ENCODE assay signal across 12 mouse cellular contexts in genomic region chr1:155704182-155704581, GRCm38 (mm10). TPM values are rescaled to one million over a fixed set of nuclear protein-coding genes. Genes with fewer than 3 reads are reported as not detected.
DNase-seq lines count a peak whose midpoint lies in the region; ATAC-seq and TF ChIP-seq lines count a peak whose summit lies in the region.
"Had no signal": no experiment of that assay in that cellular context is flagged by ENCODE, and none has a peak within 500 bp of the region (broad histone marks: within the 10 kb centered on the region; RNA-seq: fewer than 3 reads in every experiment).

No protein-coding gene starts in this region.

- H3K4me1 ChIP-seq in kidney, embryonic 16.5 days (ENCODE audit: insufficient read depth, low read length), result no peaks in the 10 kb centered on the region; the same call in 1 of the 2 replicates
- H3K4me1 ChIP-seq in forebrain, embryonic 14.5 days (ENCODE audit: control insufficient read depth, insufficient read depth, low read length), result peaks cover 3% of the 10 kb centered on the region; the same call in 1 of the 2 replicates
- H3K4me1 ChIP-seq in hindbrain, postnatal 0 days (ENCODE audit: insufficient read depth, low read length), result no peaks in the 10 kb centered on the region

- no peaks in the 10 kb centered on the region for H3K9me3 ChIP-seq in kidney, embryonic 16.5 days (ENCODE audit: low read length)
- H3K9me3 ChIP-seq in forebrain, embryonic 14.5 days (replicated peaks; ENCODE audit: control insufficient read depth, low read length), result no peaks in the 10 kb centered on the region
- H3K9me3 ChIP-seq in hindbrain, postnatal 0 days (ENCODE audit: low read length), result no peaks in the 10 kb centered on the region
- H3K9me3 ChIP-seq: heart, embryonic 13.5 days had no signal

- TF ChIP-seq CTCF in hindbrain, postnatal 0 days (IDR thresholded peaks at IDR 0.05; ENCODE audit: low read depth), result no peak

- peak; percentile 27; the same call in 1 of the 2 replicates for ATAC-seq in kidney, embryonic 16.5 days (ENCODE audit: low FRiP score, low TSS enrichment)
- ATAC-seq in forebrain, embryonic 14.5 days, result peak; percentile 52
- ATAC-seq in hindbrain, postnatal 0 days, result peak; percentile 61

- H3K27me3 ChIP-seq in kidney, embryonic 16.5 days (ENCODE audit: insufficient read depth, low read length), result no peaks in the 10 kb centered on the region
- no peaks in the 10 kb centered on the region for H3K27me3 ChIP-seq in forebrain, embryonic 14.5 days (replicated peaks; ENCODE audit: control insufficient read depth, insufficient read depth, low read length)
- H3K27me3 ChIP-seq in hindbrain, postnatal 0 days (ENCODE audit: insufficient read depth, low read length), result no peaks in the 10 kb centered on the region; the same call in 1 of the 2 replicates
- H3K27me3 ChIP-seq: heart, embryonic 13.5 days had no signal

- H3K4me2 ChIP-seq in kidney, embryonic 16.5 days (replicated peaks; ENCODE audit: low read depth, low read length), result no peak overlapping the region
- H3K4me2 ChIP-seq in forebrain, embryonic 14.5 days (ENCODE audit: low read length), result no peak overlapping the region
- H3K4me2 ChIP-seq in hindbrain, postnatal 0 days (ENCODE audit: low read depth, low read length), result no peak overlapping the region
- H3K4me2 ChIP-seq: heart, embryonic 13.5 days had no signal

- no peak for DNase-seq in kidney, postnatal 36 days
- no peak for DNase-seq in forebrain, embryonic 14.5 days (ENCODE audit: low spot score)
- DNase-seq in hindbrain, postnatal 0 days (ENCODE audit: low spot score), result peak; percentile 26
- peak; percentile 48 for DNase-seq in retina, postnatal 1 day
- no peak for DNase-seq in right cerebral cortex, postnatal 14 days
- no peak for DNase-seq in heart, adult 18-20 months
- DNase-seq: cerebellum, postnatal 36 days; kidney, adult 8-10 months had no signal

- H3K4me3 ChIP-seq in kidney, embryonic 16.5 days (ENCODE audit: low read length), result no peak overlapping the region
- H3K4me3 ChIP-seq in forebrain, embryonic 14.5 days (ENCODE audit: low read depth, low read length), result no peak overlapping the region
- H3K4me3 ChIP-seq in hindbrain, postnatal 0 days (ENCODE audit: low read length), result no peak overlapping the region
- H3K4me3 ChIP-seq: heart, embryonic 13.5 days had no signal

- no peaks in the 10 kb centered on the region for H3K36me3 ChIP-seq in kidney, embryonic 16.5 days (ENCODE audit: insufficient read depth, low read length)
- no peaks in the 10 kb centered on the region for H3K36me3 ChIP-seq in forebrain, embryonic 14.5 days (ENCODE audit: control insufficient read depth, insufficient read depth, low read length)
- no peaks in the 10 kb centered on the region for H3K36me3 ChIP-seq in hindbrain, postnatal 0 days (ENCODE audit: insufficient read depth, low read length)
- H3K36me3 ChIP-seq: heart, embryonic 13.5 days had no signal

- WGBS in kidney, embryonic 16.5 days, result 51% methylated on average over 5 of the region's 5 CpGs
- WGBS in forebrain, embryonic 14.5 days, result 57% methylated on average over 5 of the region's 5 CpGs
- WGBS in hindbrain, postnatal 0 days, result 45% methylated on average over 5 of the region's 5 CpGs

- H3K27ac ChIP-seq in kidney, embryonic 16.5 days (ENCODE audit: low read length), result no peak overlapping the region
- H3K27ac ChIP-seq in forebrain, embryonic 14.5 days (ENCODE audit: low read depth, low read length), result no peak overlapping the region
- no peak overlapping the region for H3K27ac ChIP-seq in hindbrain, postnatal 0 days
- H3K27ac ChIP-seq: heart, embryonic 13.5 days; liver, embryonic 14.5 days had no signal

- no peak overlapping the region for H3K9ac ChIP-seq in kidney, embryonic 16.5 days (replicated peaks; ENCODE audit: low read length)
- H3K9ac ChIP-seq in forebrain, embryonic 14.5 days (ENCODE audit: low read length), result no peak overlapping the region
- no peak overlapping the region for H3K9ac ChIP-seq in hindbrain, postnatal 0 days (replicated peaks; ENCODE audit: low read length)
- H3K9ac ChIP-seq: heart, embryonic 13.5 days; liver, embryonic 14.5 days had no signal

RNA-seq across cellular contexts. Expression of gene Lhx4, which starts 47.3 kb away (rescaled TPM):
- not detected in 2 replicates for polyA plus RNA-seq in kidney, embryonic 16.5 days (2015; fragmentation: Nextera tagmentation; extraction: Ambion mirVana)
- 0.11 TPM in 1 of 2 replicates, not detected in the other for polyA plus RNA-seq in forebrain, embryonic 14.5 days (2014; fragmentation: Nextera tagmentation; extraction: Ambion mirVana)
- 2.2 and 4.3 TPM in 2 replicates for total RNA-seq in hindbrain, postnatal 0 days (2014; rRNA removed)
- 1.6 and 1.8 TPM in 2 replicates for polyA plus RNA-seq in hindbrain, postnatal 0 days (2015; fragmentation: Nextera tagmentation; extraction: Ambion mirVana)
- total RNA-seq in heart, adult 18-20 months (2021), result not detected
- total RNA-seq: megakaryocyte-erythroid progenitor cell, adult 5-6 weeks had no signal
- polyA plus RNA-seq: heart, embryonic 13.5 days; liver, embryonic 14.5 days had no signal

Comparison
In these comparisons a context has a peak if more than half of its experiments do, and no peak if none do; other contexts are left out.
1. DNase-seq: peak in hindbrain, postnatal 0 days (single experiment) and retina, postnatal 1 day (single experiment); none in kidney, postnatal 36 days (0 of 2), forebrain, embryonic 14.5 days (single experiment), right cerebral cortex, postnatal 14 days (single experiment) and heart, adult 18-20 months (0 of 2).
2. Peak in every context shown above with its lines, with median percentiles within 50 percentile points of each other: ATAC-seq.